Mouse (Mus musculus) ovary, postnatal 36 days (tissue): Measurements from ENCODE around the gene Gpr101.

Experiments
- DNase-seq: peaks from one replicate; pipeline ENCODE4 v3.0.0; 2022; ENCODE audit warnings: low spot score, mixed read lengths

Gene Gpr101

GRCm38 (mm10) chrX:57503634-57504033 lies at the start of gene Gpr101:
Gene Gpr101 (minus strand): TSS chrX:57503757.
- peak; percentile 15 for DNase-seq

DNA sequence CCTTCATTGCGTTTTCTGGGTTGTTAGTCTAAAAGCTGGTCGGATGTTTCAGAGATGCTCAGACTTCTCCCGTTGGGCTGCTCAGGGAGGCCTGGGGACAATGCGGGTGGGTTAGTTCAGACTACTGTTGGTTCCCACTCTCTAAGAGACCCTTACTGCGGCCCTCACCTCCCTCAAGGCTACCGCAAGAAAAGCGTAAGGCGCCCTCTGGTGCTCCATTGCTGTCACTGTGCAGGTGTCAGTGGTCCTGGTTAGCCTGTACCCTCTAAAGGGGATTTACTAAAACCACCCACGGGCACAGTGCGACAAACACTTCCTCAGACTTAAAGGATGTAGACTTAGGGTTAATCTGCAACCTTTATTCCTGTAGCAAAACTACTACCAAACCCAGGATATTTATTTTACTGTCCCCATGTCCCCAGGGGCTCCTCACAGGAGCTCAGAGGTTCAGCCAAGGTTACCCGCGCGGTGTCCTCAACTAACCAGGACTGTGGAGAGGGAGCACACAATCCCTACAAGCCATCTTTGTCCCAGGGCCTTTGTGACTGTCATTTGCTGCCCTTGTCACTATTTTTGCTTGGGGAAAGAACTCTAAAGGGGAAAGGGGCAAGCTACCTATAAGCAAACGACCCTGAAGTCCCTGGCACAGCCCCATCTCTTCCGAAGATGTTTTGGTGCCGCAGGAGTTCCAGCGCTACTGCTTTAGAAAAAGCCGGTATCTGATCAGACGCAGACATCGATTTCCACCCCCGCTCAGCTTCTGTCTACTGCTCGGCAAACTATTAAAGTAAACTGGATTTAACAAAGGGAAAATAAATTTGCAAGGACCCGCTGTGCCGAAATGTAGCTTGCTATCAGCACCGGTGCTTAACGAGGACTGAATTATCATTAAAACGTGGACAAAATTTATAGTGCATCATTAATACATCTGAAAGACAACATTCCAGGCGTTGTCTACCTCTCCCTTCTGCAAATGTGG lies 17.8 kb upstream of the Gpr101 start:
- DNase-seq = no peak

GRCm38 (mm10) chrX:57506247-57506646 lies 2.7 kb upstream of the Gpr101 start:
- no peak for DNase-seq
